Mouse (Mus musculus) stomach, embryonic 15.5 days (tissue): ENCODE measurements around the gene Slc25a40. TPM values are rescaled to one million over a fixed set of nuclear protein-coding genes. Genes with fewer than 3 reads are reported as not detected.

Experiments
- ATAC-seq: fragments of 200-750 bp; cut with Nextera tagmentation; 2 replicates; pipeline ENCODE4 v1.8.0; 2017; ENCODE audit warnings: low read depth, moderate number of reproducible peaks, moderate TSS enrichment; ENCODE audit not compliant: insufficient read depth, low FRiP score
- H3K27ac ChIP-seq: fragments of 300-500 bp; sonication (generic); 2 replicates; pipeline ENCODE4 v1.5.1; 2015; ENCODE audit warnings: mild to moderate bottlenecking, inconsistent platforms
- H3K27me3 ChIP-seq: fragments of 300-500 bp; sonication (generic); replicated peaks from 2 replicates; pipeline ENCODE4 v1.6.1; 2015; ENCODE audit warnings: inconsistent platforms
- H3K36me3 ChIP-seq: fragments of 300-500 bp; sonication (generic); 2 replicates; pipeline ENCODE4 v1.6.1; 2015; ENCODE audit warnings: inconsistent platforms
- H3K4me1 ChIP-seq: fragments of 300-500 bp; sonication (generic); 2 replicates; pipeline ENCODE4 v1.6.1; 2015; ENCODE audit warnings: inconsistent platforms
- H3K4me2 ChIP-seq: fragments of 300-500 bp; sonication (generic); 2 replicates; pipeline ENCODE4 v1.6.1; 2015; ENCODE audit warnings: mild to moderate bottlenecking, inconsistent platforms
- H3K4me3 ChIP-seq: fragments of 300-500 bp; sonication (generic); replicated peaks from 2 replicates; pipeline ENCODE4 v1.5.1; 2015; ENCODE audit warnings: inconsistent platforms
- H3K9ac ChIP-seq: fragments of 300-500 bp; sonication (generic); 2 replicates; pipeline ENCODE4 v1.6.1; 2015; ENCODE audit warnings: inconsistent platforms
- H3K9me3 ChIP-seq: fragments of 300-500 bp; sonication (generic); 2 replicates; pipeline ENCODE4 v1.6.1; 2016; ENCODE audit warnings: inconsistent platforms
- WGBS: fragments of 180-500 bp; shearing (Covaris S2); methylation state at CpG from one replicate; pipeline ENCODE4 v1.1.7; 2015; 5-methylcytosine and 5-hydroxymethylcytosine counted together
- polyA plus RNA-seq: library from polyadenylated mRNA; unstranded; fragments of >200 nt; fragmentation: Nextera tagmentation; extraction: Ambion mirVana; gene quantifications from 2 replicates; pipeline ENCODE4 v1.2.1, GENCODE M21; 2015

The Slc25a40 gene
- polyA plus RNA-seq, 1 experiment from 2014 or later = 10.6 TPM

DNA sequence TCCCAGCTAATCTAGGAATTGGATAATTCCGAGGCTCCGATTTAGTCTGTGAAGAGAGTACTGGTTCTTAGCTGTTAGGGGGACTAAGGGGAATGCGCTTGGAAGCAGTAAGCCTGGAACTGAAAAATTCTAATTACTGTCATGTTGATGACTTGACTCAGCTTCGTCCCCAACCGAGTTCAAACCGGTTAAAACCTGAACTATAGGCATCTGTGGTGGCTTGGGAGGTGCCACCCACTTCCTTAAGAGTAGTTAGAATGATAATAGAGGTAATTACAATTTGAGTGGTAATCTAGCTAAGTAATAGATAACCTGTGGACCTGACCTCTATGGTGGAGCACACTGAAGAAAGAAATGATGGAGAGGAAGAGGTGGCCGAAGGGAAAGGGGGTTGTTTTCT is 1.5 kb downstream of the Slc25a40 start:
- Histone ChIP-seq H3K4me1 (no peaks in the 10 kb centered on the region), H3K36me3 (no peaks in the 10 kb centered on the region), H3K9ac (no peak overlapping the region), H3K4me3 (peak overlapping the region; percentile 91), H3K9me3 (no peaks in the 10 kb centered on the region), H3K27ac (no peak overlapping the region), H3K27me3 (no peaks in the 10 kb centered on the region), H3K4me2 (peak overlapping the region; percentile 64)
- 27% methylated on average over 7 of the region's 7 CpGs for WGBS
- no peak for ATAC-seq

DNA sequence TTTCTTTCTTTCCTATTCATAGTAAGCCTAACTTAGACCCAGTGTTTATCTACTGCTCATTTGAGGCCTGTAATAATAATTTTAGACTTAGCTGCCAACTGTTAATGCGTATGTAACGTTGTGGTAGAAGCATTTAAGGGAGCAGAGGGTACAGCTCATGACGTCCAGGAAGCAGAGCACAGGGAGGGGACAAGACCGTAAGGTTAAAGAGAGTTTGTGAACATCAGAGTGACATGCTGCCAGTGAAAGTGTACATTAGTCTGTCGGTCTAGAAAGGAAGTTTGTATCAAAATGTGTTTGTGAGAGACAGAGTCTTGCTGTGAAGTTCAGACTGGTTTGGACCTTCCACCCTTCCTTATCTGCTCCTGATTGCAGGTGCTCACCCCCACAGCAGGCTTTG is 3.2 kb downstream of the Slc25a40 start:
- H3K36me3 ChIP-seq = no peaks in the 10 kb centered on the region
- ATAC-seq = no peak
- 56% methylated on average over 5 of the region's 5 CpGs for WGBS
- H3K4me3 ChIP-seq = no peak overlapping the region
- H3K9ac ChIP-seq = no peak overlapping the region
- no peak overlapping the region for H3K4me2 ChIP-seq
- H3K27me3 ChIP-seq = no peaks in the 10 kb centered on the region
- no peaks in the 10 kb centered on the region for H3K9me3 ChIP-seq
- no peak overlapping the region for H3K27ac ChIP-seq
- H3K4me1 ChIP-seq = no peaks in the 10 kb centered on the region

DNA sequence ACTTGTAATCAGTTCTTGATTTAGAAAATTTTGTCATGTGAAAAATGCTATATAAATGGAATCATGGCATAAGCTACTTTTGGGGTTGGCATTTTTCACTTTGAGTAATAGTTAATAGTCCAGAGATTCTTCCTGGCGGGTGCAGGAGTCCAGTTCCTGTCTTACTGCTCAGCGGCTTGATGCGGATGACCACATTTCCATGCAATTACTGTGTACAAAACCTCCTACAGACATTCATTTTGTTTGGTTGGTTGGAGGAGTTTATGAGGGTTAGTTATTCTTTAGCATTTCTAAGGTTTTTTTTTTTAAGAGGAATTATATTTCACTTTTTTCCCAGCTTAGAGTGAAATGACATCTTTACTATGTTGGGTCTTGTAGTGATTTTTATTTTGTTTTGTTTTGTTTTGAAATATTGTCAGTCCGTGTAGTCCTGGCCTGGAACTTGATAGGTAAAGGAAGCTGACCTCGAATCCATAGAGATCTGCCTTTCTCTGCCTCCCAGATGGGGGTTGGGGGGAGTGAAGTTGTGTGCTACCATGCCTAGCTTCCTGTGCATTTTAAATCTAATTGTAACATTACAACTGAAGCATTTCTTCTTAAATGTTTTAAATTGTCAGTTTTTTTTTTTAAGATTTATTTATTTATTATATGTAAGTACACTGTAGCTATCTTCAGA is 15.0 kb downstream of the Slc25a40 start:
- Histone ChIP-seq H3K4me1 (no peaks in the 10 kb centered on the region), H3K4me3 (no peak overlapping the region), H3K4me2 (no peak overlapping the region), H3K36me3 (no peaks in the 10 kb centered on the region), H3K9me3 (no peaks in the 10 kb centered on the region), H3K27me3 (no peaks in the 10 kb centered on the region), H3K9ac (no peak overlapping the region), H3K27ac (no peak overlapping the region)
- no peak for ATAC-seq
- 91% methylated on average over 5 of the region's 5 CpGs for WGBS

DNA sequence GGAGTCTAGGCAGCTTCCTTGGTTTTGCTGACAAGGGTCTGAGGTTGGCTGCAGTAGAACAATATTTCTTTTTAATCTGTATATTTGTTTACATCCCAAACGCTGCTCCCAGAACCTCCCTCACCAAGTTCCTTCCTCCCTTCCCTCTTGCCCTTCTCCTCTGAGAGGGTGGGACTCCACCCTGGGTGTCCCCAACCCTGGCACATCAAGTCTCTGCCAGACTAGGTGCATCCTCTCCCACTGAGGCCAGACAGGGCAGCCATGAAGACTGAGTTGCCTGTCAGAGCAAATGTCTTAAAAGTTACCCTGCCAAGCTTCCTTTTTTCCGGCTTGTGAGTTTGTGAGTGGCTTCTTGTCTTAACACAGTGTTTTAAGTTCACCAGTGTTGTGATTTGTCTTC is 16.4 kb downstream of the Slc25a40 start:
- H3K27me3 ChIP-seq = no peaks in the 10 kb centered on the region
- WGBS = 66% methylated on average over 2 of the region's 2 CpGs

DNA sequence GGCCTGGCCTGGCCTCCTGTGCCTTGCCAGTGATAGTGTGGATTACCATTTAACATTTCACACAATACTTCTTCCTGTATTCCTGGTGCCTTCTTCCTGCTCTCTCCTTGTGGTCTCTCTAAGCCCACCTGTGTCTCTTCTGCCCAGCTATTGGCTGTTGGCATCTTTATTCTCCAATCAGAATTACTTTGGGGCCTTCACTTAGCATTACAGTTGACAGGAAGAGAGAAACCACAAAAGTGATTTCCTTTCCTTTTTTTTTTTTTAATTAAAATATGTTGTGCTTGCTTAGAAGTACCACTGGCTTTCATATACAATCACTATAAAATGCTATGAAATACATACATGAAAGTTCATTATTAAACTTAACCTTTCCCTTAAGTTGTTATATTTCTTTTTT is 32.9 kb downstream of the Slc25a40 start:
- Histone ChIP-seq H3K9ac (no peak overlapping the region), H3K36me3 (no peaks in the 10 kb centered on the region), H3K4me1 (no peaks in the 10 kb centered on the region), H3K4me3 (no peak overlapping the region), H3K27me3 (no peaks in the 10 kb centered on the region), H3K9me3 (no peaks in the 10 kb centered on the region), H3K4me2 (no peak overlapping the region), H3K27ac (no peak overlapping the region)
- ATAC-seq = no peak

More for the DNA sequence above, 16.4 kb downstream of the Slc25a40 start:
- no peak overlapping the region for H3K4me3 ChIP-seq
- no peak for ATAC-seq
- H3K27ac ChIP-seq = no peak overlapping the region
- H3K4me2 ChIP-seq = no peak overlapping the region
- no peaks in the 10 kb centered on the region for H3K9me3 ChIP-seq
- no peaks in the 10 kb centered on the region for H3K36me3 ChIP-seq
- no peaks in the 10 kb centered on the region for H3K4me1 ChIP-seq
- H3K9ac ChIP-seq = no peak overlapping the region

DNA sequence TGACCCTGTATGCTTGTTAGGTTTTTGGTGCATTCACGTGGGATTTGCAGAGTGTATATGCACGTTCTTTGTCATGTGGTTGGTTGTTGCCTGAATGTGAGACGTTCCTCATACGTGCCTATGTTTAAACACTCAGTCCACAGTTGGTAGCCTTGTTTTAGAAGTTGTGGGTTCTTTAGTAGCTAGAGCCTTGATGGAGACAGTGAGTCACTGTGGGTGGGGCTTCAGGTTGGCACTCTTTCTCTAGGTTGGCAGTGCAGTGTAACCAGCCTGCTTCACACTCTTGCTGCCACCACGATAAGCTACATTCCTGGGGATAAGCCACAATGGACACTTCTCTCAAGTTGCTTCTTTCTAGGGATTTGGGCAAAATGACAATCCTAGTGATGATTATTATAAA is 33.9 kb downstream of the Slc25a40 start:
- no peak overlapping the region for H3K9ac ChIP-seq
- WGBS = 82% methylated on average over 5 of the region's 5 CpGs
- ATAC-seq = no peak

DNA sequence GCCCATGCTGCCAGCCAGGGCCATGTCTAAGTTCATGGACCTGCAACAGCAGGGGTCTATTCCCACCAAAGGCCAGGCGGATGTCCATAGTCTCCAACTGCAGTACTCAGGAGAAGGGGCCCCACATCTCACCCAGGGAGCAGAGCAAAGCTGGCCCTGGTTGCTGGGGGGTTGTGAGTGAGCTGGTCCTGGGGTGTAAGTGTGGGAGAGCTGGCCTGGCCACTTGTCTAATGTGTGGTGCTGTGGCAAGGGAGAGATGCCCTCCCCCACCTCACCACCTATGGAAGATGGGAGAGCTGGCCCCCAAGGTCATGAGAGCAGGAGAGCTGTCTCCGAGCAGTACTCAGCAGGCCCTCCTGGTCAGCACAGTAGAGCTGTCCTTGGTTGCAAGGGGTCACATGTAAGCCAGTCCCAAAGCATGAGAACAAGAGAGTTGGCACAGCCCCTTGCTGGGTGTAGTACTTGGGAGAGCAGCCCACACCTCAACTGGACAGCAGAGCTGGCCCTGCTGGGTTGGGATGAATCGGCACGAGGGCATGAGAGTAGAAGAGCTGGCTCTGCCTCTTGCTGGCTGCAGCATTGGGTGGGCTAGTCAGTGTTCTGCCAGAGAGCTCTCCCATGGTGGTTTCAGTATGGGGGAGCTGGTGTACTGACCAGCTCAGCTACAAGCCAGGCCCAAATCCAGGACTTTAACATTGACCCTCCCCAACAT is 65.5 kb downstream of the Slc25a40 start:
- no peak for ATAC-seq
- Histone ChIP-seq H3K27me3 (no peaks in the 10 kb centered on the region), H3K4me2 (no peak overlapping the region), H3K9ac (no peak overlapping the region), H3K9me3 (no peaks in the 10 kb centered on the region), H3K4me3 (no peak overlapping the region), H3K27ac (no peak overlapping the region), H3K4me1 (no peaks in the 10 kb centered on the region), H3K36me3 (no peaks in the 10 kb centered on the region)
- WGBS = 76% methylated on average over 4 of the region's 4 CpGs

More for the DNA sequence above, 33.9 kb downstream of the Slc25a40 start:
- Histone ChIP-seq H3K4me1 (no peaks in the 10 kb centered on the region), H3K4me2 (no peak overlapping the region), H3K4me3 (no peak overlapping the region), H3K27ac (no peak overlapping the region), H3K27me3 (no peaks in the 10 kb centered on the region), H3K9me3 (no peaks in the 10 kb centered on the region), H3K36me3 (no peaks in the 10 kb centered on the region)

DNA sequence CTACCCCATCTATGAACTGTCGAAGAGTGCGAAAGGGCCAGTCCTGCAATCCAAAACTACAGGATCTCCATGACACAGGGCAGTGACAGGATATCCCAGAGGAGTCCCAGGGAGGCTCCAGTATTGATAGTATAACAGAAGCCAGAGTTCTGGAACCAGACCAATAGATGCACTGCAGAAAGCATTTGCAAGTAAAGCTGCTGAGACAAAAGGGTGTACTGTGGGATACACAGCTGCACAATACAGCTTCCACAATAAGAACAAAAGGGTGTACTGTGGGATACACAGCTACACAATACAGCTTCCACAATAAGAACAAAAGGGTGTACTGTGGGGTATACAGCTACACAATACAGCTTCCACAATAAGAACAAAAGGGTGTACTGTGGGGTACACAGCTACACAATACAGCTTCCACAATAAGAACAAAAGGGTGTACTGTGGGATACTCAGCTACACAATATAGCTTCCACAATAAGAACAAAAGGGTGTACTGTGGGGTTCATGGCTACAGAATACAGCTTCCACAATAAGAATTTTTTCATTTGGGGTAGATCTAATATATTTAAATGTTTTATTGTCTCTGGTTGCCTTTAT is 66.1 kb downstream of the Slc25a40 start:
- no peak overlapping the region for H3K27ac ChIP-seq
- no peaks in the 10 kb centered on the region for H3K9me3 ChIP-seq
- H3K4me1 ChIP-seq = no peaks in the 10 kb centered on the region
- H3K4me2 ChIP-seq = no peak overlapping the region
- no peak overlapping the region for H3K4me3 ChIP-seq
- 84% methylated on average over 2 of the region's 2 CpGs for WGBS
- H3K27me3 ChIP-seq = no peaks in the 10 kb centered on the region
- H3K36me3 ChIP-seq = no peaks in the 10 kb centered on the region
- H3K9ac ChIP-seq = no peak overlapping the region
- no peak for ATAC-seq

DNA sequence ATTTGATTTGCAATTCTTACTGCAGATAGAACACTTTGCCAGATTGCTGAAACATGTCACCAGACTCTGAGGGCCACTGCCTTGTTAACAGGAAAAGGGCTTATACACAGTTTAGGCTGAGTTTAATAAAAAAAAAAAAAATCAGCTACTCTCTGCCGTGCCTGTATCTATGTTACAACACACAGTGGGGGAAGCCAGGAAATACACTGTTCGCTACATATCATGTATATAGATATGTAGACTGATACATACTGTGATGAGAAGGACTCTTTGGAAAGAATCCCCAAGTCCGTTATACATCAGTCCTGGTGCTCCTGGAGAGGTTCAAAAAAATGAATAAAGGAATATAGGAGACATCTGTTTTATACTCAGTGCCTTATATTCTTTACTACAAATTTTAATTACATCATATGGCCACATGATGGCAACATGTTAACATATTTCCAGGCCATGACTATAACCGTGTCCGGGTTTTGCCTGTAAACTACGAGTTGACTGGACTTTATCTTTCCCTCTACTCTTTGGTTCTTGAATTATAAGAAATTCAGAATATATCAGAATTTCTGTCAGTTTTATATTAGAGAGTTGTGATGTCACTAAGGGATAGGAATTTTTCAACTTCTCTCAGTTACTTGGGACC is 66.9 kb downstream of the Slc25a40 start:
- Histone ChIP-seq H3K4me1 (no peaks in the 10 kb centered on the region), H3K27me3 (no peaks in the 10 kb centered on the region), H3K4me2 (no peak overlapping the region), H3K9me3 (no peaks in the 10 kb centered on the region), H3K4me3 (no peak overlapping the region), H3K36me3 (no peaks in the 10 kb centered on the region), H3K27ac (no peak overlapping the region), H3K9ac (no peak overlapping the region)
- no peak; the same call in 1 of the 2 replicates for ATAC-seq
- 37% methylated on average over 6 of the region's 6 CpGs for WGBS

DNA sequence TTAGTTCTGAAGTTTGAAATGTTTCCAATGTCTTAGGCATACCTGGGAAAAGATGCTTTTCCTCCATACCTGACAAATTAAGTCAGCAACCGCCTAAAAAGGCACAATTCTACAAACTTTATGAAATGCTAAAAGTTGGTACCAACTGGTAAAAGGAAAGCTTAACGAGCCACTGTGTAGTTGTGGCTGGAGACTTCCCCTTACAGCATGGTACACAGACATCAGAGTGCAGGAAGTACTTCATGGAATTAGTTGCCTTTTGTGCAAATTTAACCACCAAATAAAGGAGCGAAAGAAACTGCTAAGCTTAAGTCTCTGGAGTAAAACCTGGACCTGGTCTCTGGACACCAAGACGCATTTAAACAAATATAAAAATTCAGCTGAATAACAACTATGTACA is 69.1 kb downstream of the Slc25a40 start:
- no peak overlapping the region for H3K9ac ChIP-seq
- no peaks in the 10 kb centered on the region for H3K4me1 ChIP-seq
- no peak overlapping the region for H3K27ac ChIP-seq
- H3K4me3 ChIP-seq = no peak overlapping the region
- WGBS = 77% methylated on average over 4 of the region's 4 CpGs
- no peak for ATAC-seq
- no peaks in the 10 kb centered on the region for H3K36me3 ChIP-seq
- no peak overlapping the region for H3K4me2 ChIP-seq
- H3K27me3 ChIP-seq = no peaks in the 10 kb centered on the region
- H3K9me3 ChIP-seq = no peaks in the 10 kb centered on the region
